Mouse (Mus musculus): Measurements from ENCODE around the gene P4ha1.
"Not testable (repeated sequence)": the region's sequence is repeated elsewhere in the genome, so short reads cannot be mapped to it uniquely, and the experiment has no call there.

The P4ha1 gene

GRCm38 (mm10) chr10:59323100-59323487 is at the start of gene P4ha1:
Gene P4ha1 (plus strand): TSS chr10:59323296.
- DNase-seq (ENCODE audit: low read depth): peak; percentile 99

- no peak for DNase-seq (ENCODE audit: low read depth)
Observed at GRCm38 (mm10) chr10:59275745-59276144, 47.4 kb upstream of the P4ha1 start.

- DNase-seq (ENCODE audit: low read depth): no peak
Observed at GRCm38 (mm10) chr10:59277116-59277515, 46.0 kb upstream of the P4ha1 start.

- DNase-seq (ENCODE audit: low read depth): no peak
Observed at GRCm38 (mm10) chr10:59277729-59278475, 45.2 kb upstream of the P4ha1 start.

GRCm38 (mm10) chr10:59283164-59283563 is 39.9 kb upstream of the P4ha1 start:
- DNase-seq (ENCODE audit: low read depth): no peak

- no peak for DNase-seq (ENCODE audit: low read depth)
Observed at GRCm38 (mm10) chr10:59283749-59284148, 39.3 kb upstream of the P4ha1 start.

- DNase-seq (ENCODE audit: low read depth): no peak
Observed at GRCm38 (mm10) chr10:59285530-59285929, 37.6 kb upstream of the P4ha1 start.

- no peak for DNase-seq (ENCODE audit: low read depth)
Observed at GRCm38 (mm10) chr10:59287251-59287650, 35.8 kb upstream of the P4ha1 start.

GRCm38 (mm10) chr10:59287662-59288061 is 35.4 kb upstream of the P4ha1 start:
- no peak for DNase-seq (ENCODE audit: low read depth)

- DNase-seq (ENCODE audit: low read depth): peak; percentile 38
Observed at GRCm38 (mm10) chr10:59289062-59289461, 34.0 kb upstream of the P4ha1 start.

GRCm38 (mm10) chr10:59291536-59291935 is 31.6 kb upstream of the P4ha1 start:
- DNase-seq (ENCODE audit: low read depth): no peak

GRCm38 (mm10) chr10:59292079-59292478 is 31.0 kb upstream of the P4ha1 start:
- no peak for DNase-seq (ENCODE audit: low read depth)

- DNase-seq (ENCODE audit: low read depth): peak; percentile 78
Observed at GRCm38 (mm10) chr10:59292558-59292957, 30.5 kb upstream of the P4ha1 start.

- peak; percentile 84 for DNase-seq (ENCODE audit: low read depth)
Observed at GRCm38 (mm10) chr10:59295241-59295811, 27.8 kb upstream of the P4ha1 start.

GRCm38 (mm10) chr10:59296261-59296660 is 26.8 kb upstream of the P4ha1 start:
- DNase-seq (ENCODE audit: low read depth): peak; percentile 85

- DNase-seq (ENCODE audit: low read depth): not testable (repeated sequence)
Observed at GRCm38 (mm10) chr10:59302671-59303070, 20.4 kb upstream of the P4ha1 start.

GRCm38 (mm10) chr10:59308993-59309715 is 13.9 kb upstream of the P4ha1 start:
- DNase-seq (ENCODE audit: low read depth): peak; percentile 65

GRCm38 (mm10) chr10:59310124-59310523 is 13.0 kb upstream of the P4ha1 start:
- no peak for DNase-seq (ENCODE audit: low read depth)

- DNase-seq (ENCODE audit: low read depth): no peak
Observed at GRCm38 (mm10) chr10:59310691-59311457, 12.2 kb upstream of the P4ha1 start.

GRCm38 (mm10) chr10:59311881-59312280 is 11.2 kb upstream of the P4ha1 start:
- DNase-seq (ENCODE audit: low read depth): no peak

GRCm38 (mm10) chr10:59321112-59321511 is 2.0 kb upstream of the P4ha1 start:
- no peak for DNase-seq (ENCODE audit: low read depth)

GRCm38 (mm10) chr10:59322271-59322670 is 825 bp upstream of the P4ha1 start:
- DNase-seq (ENCODE audit: low read depth): peak; percentile 49

Data from naive thymus-derived CD4-positive, alpha-beta T cell, adult 2 months (primary cell).